Mouse (Mus musculus) megakaryocyte-erythroid progenitor cell, adult 5-6 weeks (primary cell): ENCODE measurements around the gene Mkrn1. TPM values are rescaled to one million over a fixed set of nuclear protein-coding genes. Genes with fewer than 3 reads are reported as not detected.

Experiments
- total RNA-seq, 2 experiments: library from RNA; stranded (forward) in 1 of 2; stranded (reverse) in 1 of 2; fragments of 200-1000, 215-1000 nt in 1 of 2; fragments of >200 nt in 1 of 2; fragmentation: Nextera tagmentation in 1 of 2; gene quantifications; 2 replicates each; pipeline ENCODE4 v1.2.3; 2014 to 2017

Gene Mkrn1
- total RNA-seq, 2 experiments from 2014 or later = 63.3 to 91.2 TPM

Other genes starting within 250 kb of the Mkrn1 start
- 8.2 and 15.4 TPM in 2 replicates for gene Kdm7a, start 213.7 kb downstream of the Mkrn1 start, total RNA-seq (2014; fragmentation: Nextera tagmentation)
- 17.8 and 18.1 TPM in 2 replicates for gene Kdm7a, start 213.7 kb downstream of the Mkrn1 start, total RNA-seq (2017)
- gene Slc37a3, start 42.8 kb downstream of the Mkrn1 start, total RNA-seq (2014; fragmentation: Nextera tagmentation) = 6.6 and 14.7 TPM in 2 replicates
- gene Slc37a3, start 42.8 kb downstream of the Mkrn1 start, total RNA-seq (2017) = 1.7 and 1.9 TPM in 2 replicates
- gene Rab19, start 39.3 kb downstream of the Mkrn1 start, total RNA-seq (2014; fragmentation: Nextera tagmentation) = 0.20 and 0.92 TPM in 2 replicates
- 1.1 and 4.4 TPM in 2 replicates for gene Rab19, start 39.3 kb downstream of the Mkrn1 start, total RNA-seq (2017)
- not detected in 2 replicates for gene Dennd2a, start 137.4 kb upstream of the Mkrn1 start, total RNA-seq (2014; fragmentation: Nextera tagmentation)
- gene Dennd2a, start 137.4 kb upstream of the Mkrn1 start, total RNA-seq (2017) = not detected in 2 replicates
- gene Adck2, start 153.4 kb upstream of the Mkrn1 start, total RNA-seq (2014; fragmentation: Nextera tagmentation) = 12.0 and 39.5 TPM in 2 replicates
- gene Adck2, start 153.4 kb upstream of the Mkrn1 start, total RNA-seq (2017) = 7.6 and 11.8 TPM in 2 replicates
- 0.96 and 2.5 TPM in 2 replicates for gene Gm42420, start 165.3 kb upstream of the Mkrn1 start, total RNA-seq (2014; fragmentation: Nextera tagmentation)
- not detected in 2 replicates for gene Gm42420, start 165.3 kb upstream of the Mkrn1 start, total RNA-seq (2017)
- 159 and 176 TPM in 2 replicates for gene Ndufb2, start 172.1 kb upstream of the Mkrn1 start, total RNA-seq (2014; fragmentation: Nextera tagmentation)
- 65.9 and 71.6 TPM in 2 replicates for gene Ndufb2, start 172.1 kb upstream of the Mkrn1 start, total RNA-seq (2017)